ENCODE assay signal across 9 mouse cellular contexts in the genomic region with DNA sequence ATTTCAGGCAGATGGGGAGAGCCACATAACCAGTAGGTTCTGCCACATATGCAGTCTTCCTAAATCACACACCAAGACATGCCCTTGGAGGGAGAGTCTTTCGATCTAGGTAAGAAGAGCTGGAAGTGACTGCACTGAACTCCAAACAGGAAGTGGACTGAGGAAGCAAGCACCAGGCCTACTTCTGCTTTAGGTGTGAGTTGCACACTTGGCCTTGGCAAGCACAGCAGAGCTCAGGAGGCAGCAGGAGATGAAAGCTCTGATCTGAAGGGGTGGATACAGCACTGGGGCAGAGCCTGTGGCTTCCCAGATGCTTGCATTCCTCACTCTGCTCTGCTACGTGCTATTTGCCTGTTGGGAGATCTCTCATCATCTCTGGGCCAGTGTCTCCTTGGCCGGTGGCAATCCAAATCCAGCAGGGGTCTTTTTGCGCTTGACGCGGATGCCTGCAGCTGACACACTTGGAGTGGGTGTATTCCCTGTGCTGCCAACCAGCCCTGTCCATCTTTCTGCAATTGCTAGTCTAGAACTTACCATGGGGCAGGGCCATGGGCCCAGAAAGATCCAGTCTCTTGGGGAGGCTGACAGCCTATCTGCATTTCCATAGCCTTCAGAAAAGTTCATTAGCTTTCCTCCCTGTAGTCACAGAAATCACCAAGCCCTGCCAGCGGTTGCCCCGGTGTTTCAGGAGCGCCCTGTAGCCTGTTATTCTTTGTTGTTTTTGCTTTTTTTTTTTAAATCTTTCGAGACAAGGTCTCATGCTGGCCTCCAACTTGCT. TPM values are rescaled to one million over a fixed set of nuclear protein-coding genes. Genes with fewer than 3 reads are reported as not detected.
DNase-seq lines count a peak whose midpoint lies in the region; ATAC-seq and TF ChIP-seq lines count a peak whose summit lies in the region.
"Had no signal": no experiment of that assay in that cellular context is flagged by ENCODE, and none has a peak within 500 bp of the region (broad histone marks: within the 10 kb centered on the region; RNA-seq: fewer than 3 reads in every experiment).

No protein-coding gene starts in this region.

- intact Hi-C loops in left cerebral cortex, postnatal 36 days (cut with DNase I), result no loop called here

- H3K27ac ChIP-seq in kidney, embryonic 15.5 days, result 0 out of 2 replicates have a peak overlapping the region, but pooled peaks have one; percentile 14
- H3K27ac ChIP-seq in MEL (ENCODE audit: control insufficient read depth, low read depth, low read length) (peak overlapping the region; percentile 61), macrophage (peak overlapping the region; percentile 100)
- peak overlapping the region; percentile 37 for H3K27ac ChIP-seq in heart, postnatal 0 days (ENCODE audit: low read depth)

- TF ChIP-seq POLR2A in MEL (IDR thresholded peaks at IDR 0.05; ENCODE audit: control insufficient read depth in 1 of 2, insufficient read depth in 1 of 2, low read depth in 1 of 2, low read length in 2 of 2, poor library complexity in 1 of 2), result peak in 1 of 2 experiments; percentile 22; a peak in 1 of 4 replicates

- no peaks in the 10 kb centered on the region for H3K36me3 ChIP-seq in kidney, embryonic 15.5 days
- peaks cover 0 to 35% of the 10 kb centered on the region in 2 experiments; a peak in 2 of 4 replicates for H3K36me3 ChIP-seq in MEL (ENCODE audit: control insufficient read depth in 1 of 2, insufficient read depth in 2 of 2, low read length in 2 of 2)
- H3K36me3 ChIP-seq in heart, postnatal 0 days (replicated peaks; ENCODE audit: control insufficient read depth, insufficient read depth, low read length), result no peaks in the 10 kb centered on the region
- H3K36me3 ChIP-seq in macrophage (ENCODE audit: inconsistent target), result no peaks in the 10 kb centered on the region

- no peaks in the 10 kb centered on the region for H3K27me3 ChIP-seq in kidney, embryonic 15.5 days
- H3K27me3 ChIP-seq in MEL (ENCODE audit: control insufficient read depth in 1 of 2, insufficient read depth in 2 of 2, low read length in 2 of 2), result no peaks in the 10 kb centered on the region
- no peaks in the 10 kb centered on the region for H3K27me3 ChIP-seq in heart, postnatal 0 days (ENCODE audit: control insufficient read depth, insufficient read depth, low read length)

- peak; percentile 69 to 74; a peak in 3 of 4 replicates for TF ChIP-seq EP300 in MEL (IDR thresholded peaks at IDR 0.05; ENCODE audit: low read depth in 1 of 2, low read length in 2 of 2)
- TF ChIP-seq EP300 in heart, postnatal 0 days (IDR thresholded peaks at IDR 0.05; ENCODE audit: low read depth), result no peak

- no peak overlapping the region for H3K4me3 ChIP-seq in kidney, embryonic 15.5 days (replicated peaks)
- H3K4me3 ChIP-seq in MEL (ENCODE audit: control insufficient read depth in 1 of 2, insufficient read depth in 1 of 2, low read depth in 2 of 2, low read length in 2 of 2), result peak overlapping the region; percentile 6 to 7; a peak in 1 of 4 replicates
- no peak overlapping the region for H3K4me3 ChIP-seq in heart, postnatal 0 days (ENCODE audit: low read depth, low read length)
- no peak overlapping the region for H3K4me3 ChIP-seq in macrophage (ENCODE audit: inconsistent target)

- TF ChIP-seq CTCF in MEL (IDR thresholded peaks at IDR 0.05 in 2 of 3, conservative IDR thresholded peaks at IDR 0.05 in 1 of 3; ENCODE audit: control insufficient read depth in 1 of 3, insufficient read depth in 1 of 3, low read depth in 2 of 3, low read length in 3 of 3, poor library complexity in 1 of 3, severe bottlenecking in 1 of 3), result no peak
- no peak for TF ChIP-seq CTCF in heart, postnatal 0 days (IDR thresholded peaks at IDR 0.05; ENCODE audit: low read depth)

- H3K4me2 ChIP-seq in kidney, embryonic 15.5 days, result no peak overlapping the region
- no peak overlapping the region for H3K4me2 ChIP-seq in heart, postnatal 0 days (ENCODE audit: low read depth, low read length)

- no peak for TF ChIP-seq RAD21 in MEL (IDR thresholded peaks at IDR 0.05; ENCODE audit: low read depth, low read length)

- no peak for ATAC-seq in kidney, embryonic 15.5 days (replicated peaks; ENCODE audit: low FRiP score)
- ATAC-seq in heart, postnatal 0 days (ENCODE audit: insufficient read depth, low read depth), result no peak

- no peak overlapping the region for H3K9ac ChIP-seq in kidney, embryonic 15.5 days
- H3K9ac ChIP-seq in MEL (ENCODE audit: control insufficient read depth, low read depth, low read length, poor library complexity, severe bottlenecking), result peak overlapping the region; percentile 38
- H3K9ac ChIP-seq in heart, postnatal 0 days (replicated peaks; ENCODE audit: low read depth, low read length), result no peak overlapping the region

- H3K4me1 ChIP-seq in kidney, embryonic 15.5 days, result peaks cover 43% of the 10 kb centered on the region
- H3K4me1 ChIP-seq in MEL (ENCODE audit: control insufficient read depth in 1 of 2, insufficient read depth in 2 of 2, low read length in 2 of 2), result peaks cover 13 to 41% of the 10 kb centered on the region in 2 experiments
- peaks cover 35% of the 10 kb centered on the region for H3K4me1 ChIP-seq in heart, postnatal 0 days (ENCODE audit: control insufficient read depth, insufficient read depth)

- H3K9me3 ChIP-seq in kidney, embryonic 15.5 days (replicated peaks), result no peaks in the 10 kb centered on the region
- no peaks in the 10 kb centered on the region for H3K9me3 ChIP-seq in MEL (replicated peaks; ENCODE audit: insufficient read depth, low read length)
- H3K9me3 ChIP-seq in heart, postnatal 0 days (replicated peaks; ENCODE audit: control insufficient read depth, low read length), result no peaks in the 10 kb centered on the region

- no peak for DNase-seq in kidney, postnatal 10 days
- DNase-seq in MEL (ENCODE audit: low read depth, low spot score), result peak; percentile 92
- DNase-seq in heart, postnatal 0 days (ENCODE audit: low spot score), result no peak
- DNase-seq in cerebellum, postnatal 10 days, result no peak
- DNase-seq in cerebellum, adult 9-10 months, result no peak
- no peak for DNase-seq in left cerebral cortex, postnatal 36 days (ENCODE audit: low spot score in 2 of 2)
- DNase-seq: kidney, adult 8-10 months had no signal

- H3K79me2 ChIP-seq in MEL (ENCODE audit: control insufficient read depth, insufficient read depth, low read length, poor library complexity) (no peaks in the 10 kb centered on the region), macrophage (ENCODE audit: inconsistent target) (peaks cover 7% of the 10 kb centered on the region; the same call in 1 of the 2 replicates)

- WGBS in kidney, embryonic 15.5 days, result 66% methylated on average over 10 of the region's 10 CpGs
- 63% methylated on average over 10 of the region's 10 CpGs for WGBS in heart, postnatal 0 days
- WGBS in macrophage (ENCODE audit: missing documents), result 37% methylated on average over 10 of the region's 10 CpGs

TF ChIP-seq in MEL, 35 proteins besides CTCF, POLR2A, EP300 and RAD21 (continues in another document):
- TF ChIP-seq GATA1 (IDR thresholded peaks at IDR 0.05; ENCODE audit: low read depth, low read length) (peak; percentile 17; the same call in 1 of the 2 replicates), ZMIZ1 (IDR thresholded peaks at IDR 0.05; ENCODE audit: low read depth, low read length) (no peak)

RNA-seq across cellular contexts. Expression of a gene that starts 25.8 kb away (rescaled TPM):
- polyA plus RNA-seq in kidney, embryonic 15.5 days (2015; fragmentation: Nextera tagmentation; extraction: Ambion mirVana), result not detected in 2 replicates
- not detected in 2 replicates for total RNA-seq in MEL (2012; rRNA removed)
- polyA plus RNA-seq in MEL (2012; ENCODE audit: insufficient read depth in 1 of 2, insufficient read length in 2 of 2, low read depth in 1 of 2, low replicate concordance in 2 of 2, missing spikeins in 1 of 2) (under 1 TPM in 1 of 2 experiments, not detected in 1; 0.06 TPM), macrophage (2018) (0.13 TPM in 1 of 3 replicates, not detected in the others)
- not detected in 2 replicates for total RNA-seq in heart, postnatal 0 days (2014; rRNA removed; ENCODE audit: low replicate concordance)
- polyA plus RNA-seq in heart, postnatal 0 days (2015; fragmentation: Nextera tagmentation; extraction: Ambion mirVana), result not detected in 2 replicates
- total RNA-seq in macrophage (2018; cell fraction: chromatin; rRNA removed), result 10 to 100 TPM in 10 of 26 experiments, 1 to 10 TPM in 16; 2.1 to 25.4 (median 7.0) TPM
- total RNA-seq in macrophage (2018; cell fraction: cytosol; rRNA removed), result under 1 TPM in 16 of 26 experiments, not detected in 10; 0.07 to 0.44 (median 0.15) TPM
- total RNA-seq in macrophage (2018; cell fraction: nucleus; rRNA removed), result 10 to 100 TPM in 2 of 26 experiments, 1 to 10 TPM in 21, under 1 TPM in 3; 0.52 to 18.4 (median 2.1) TPM
- 1 to 10 TPM; 3.1 to 3.4 TPM for total RNA-seq in left cerebral cortex, postnatal 36 days (2021)

RNA-seq across cellular contexts. Expression of a gene that starts 34.0 kb away (rescaled TPM):
- 14.9 and 20.0 TPM in 2 replicates for polyA plus RNA-seq in kidney, embryonic 15.5 days (2015; fragmentation: Nextera tagmentation; extraction: Ambion mirVana)
- total RNA-seq in MEL (2012; rRNA removed), result 7.6 and 8.6 TPM in 2 replicates
- 10 to 100 TPM in 1 of 2 experiments, not detected in 1; 12.9 TPM for polyA plus RNA-seq in MEL (2012; ENCODE audit: insufficient read depth in 1 of 2, insufficient read length in 2 of 2, low read depth in 1 of 2, low replicate concordance in 2 of 2, missing spikeins in 1 of 2)
- 12.8 and 21.0 TPM in 2 replicates for total RNA-seq in heart, postnatal 0 days (2014; rRNA removed; ENCODE audit: low replicate concordance)
- polyA plus RNA-seq in heart, postnatal 0 days (2015; fragmentation: Nextera tagmentation; extraction: Ambion mirVana), result 7.6 and 8.3 TPM in 2 replicates
- total RNA-seq in macrophage (2018; cell fraction: chromatin; rRNA removed), result 1,000 to 10,000 TPM in 1 of 26 experiments, 100 to 1,000 TPM in 25; 183 to 1,124 (median 419) TPM
- 100 to 1,000 TPM; 261 to 438 (median 317) TPM for total RNA-seq in macrophage (2018; cell fraction: cytosol; rRNA removed)
- 1,000 to 10,000 TPM in 2 of 26 experiments, 100 to 1,000 TPM in 24; 284 to 1,133 (median 407) TPM for total RNA-seq in macrophage (2018; cell fraction: nucleus; rRNA removed)
- 195 to 316 TPM (median 234 TPM) in 3 replicates for polyA plus RNA-seq in macrophage (2018)
- 10 to 100 TPM; 13.2 to 17.6 TPM for total RNA-seq in left cerebral cortex, postnatal 36 days (2021)

RNA-seq across cellular contexts. Expression of a gene that starts 41.1 kb away (rescaled TPM):
- polyA plus RNA-seq in kidney, embryonic 15.5 days (2015; fragmentation: Nextera tagmentation; extraction: Ambion mirVana), result 12.7 and 17.5 TPM in 2 replicates
- 15.5 and 22.5 TPM in 2 replicates for total RNA-seq in MEL (2012; rRNA removed)
- polyA plus RNA-seq in MEL (2012; ENCODE audit: insufficient read depth in 1 of 2, insufficient read length in 2 of 2, low read depth in 1 of 2, low replicate concordance in 2 of 2, missing spikeins in 1 of 2) (10 to 100 TPM in 1 of 2 experiments, not detected in 1; 14.9 TPM), macrophage (2018) (0.51 to 0.53 TPM in 2 of 3 replicates, not detected in the other)
- total RNA-seq in heart, postnatal 0 days (2014; rRNA removed; ENCODE audit: low replicate concordance), result 7.1 and 32.7 TPM in 2 replicates
- polyA plus RNA-seq in heart, postnatal 0 days (2015; fragmentation: Nextera tagmentation; extraction: Ambion mirVana), result 2.5 and 2.6 TPM in 2 replicates
- total RNA-seq in macrophage (2018; cell fraction: chromatin; rRNA removed), result 1 to 10 TPM in 14 of 26 experiments, under 1 TPM in 3, not detected in 9; 0.42 to 7.2 (median 1.2) TPM
- total RNA-seq in macrophage (2018; cell fraction: cytosol; rRNA removed), result 1 to 10 TPM in 1 of 26 experiments, under 1 TPM in 19, not detected in 6; 0.03 to 1.3 (median 0.27) TPM
- 1 to 10 TPM in 5 of 26 experiments, under 1 TPM in 17, not detected in 4; 0.12 to 3.1 (median 0.45) TPM for total RNA-seq in macrophage (2018; cell fraction: nucleus; rRNA removed)
- total RNA-seq in left cerebral cortex, postnatal 36 days (2021), result under 1 TPM; 0.39 to 0.50 TPM

Comparison
In these comparisons a context has a peak if more than half of its experiments do, and no peak if none do; other contexts are left out.
1. H3K27ac ChIP-seq: peak in every context shown above with its lines; median percentile 100 in macrophage; 61 in MEL; 37 in heart, postnatal 0 days; 14 in kidney, embryonic 15.5 days.
2. H3K4me3 ChIP-seq: peak in MEL (2 of 2); none in kidney, embryonic 15.5 days (single experiment), heart, postnatal 0 days (single experiment) and macrophage (single experiment).